10 mouse cellular contexts compared by ENCODE assay signal in genomic region chr14:75366741-75367140, GRCm38 (mm10).
A peak's percentile ranks its signal among the peaks of the same experiment; 100 is the strongest.
DNase-seq lines count a peak whose midpoint lies in the region; ATAC-seq and TF ChIP-seq lines count a peak whose summit lies in the region.
"Had no signal": no experiment of that assay in that cellular context is flagged by ENCODE, and none has a peak within 500 bp of the region (broad histone marks: within the 10 kb centered on the region; RNA-seq: fewer than 3 reads in every experiment).

No protein-coding gene starts in this region.

- no peak for ATAC-seq in megakaryocyte, adult 5-6 weeks (ENCODE audit: poor library complexity, severe bottlenecking)
- ATAC-seq: activated CD4-positive, CD25-positive, alpha-beta regulatory T cell, adult 4 months had no signal

- 24% methylated on average over 11 of the region's 11 CpGs for WGBS in heart, embryonic 10.5 days

- DNase-seq in heart, embryonic 10.5 days (ENCODE audit: low spot score), result peak; percentile 82
- no peak for DNase-seq in heart, adult 9 months (ENCODE audit: low spot score in 2 of 2)
- DNase-seq in ovary, postnatal 14 days (ENCODE audit: low spot score), result peak; percentile 3
- DNase-seq in ovary, postnatal 10 days (ENCODE audit: low spot score), result no peak
- DNase-seq in embryo, embryonic 11.5 days (ENCODE audit: low read depth, low spot score), result peak; percentile 37
- no peak for DNase-seq in cerebellum, postnatal 36 days

- H3K36me3 ChIP-seq in heart, embryonic 10.5 days, result no peaks in the 10 kb centered on the region
- no peaks in the 10 kb centered on the region for H3K36me3 ChIP-seq in myocyte (ENCODE audit: control insufficient read depth, insufficient read depth)

- no peaks in the 10 kb centered on the region for H3K27me3 ChIP-seq in heart, embryonic 10.5 days (ENCODE audit: insufficient read depth, poor library complexity, severe bottlenecking)
- H3K27me3 ChIP-seq in myocyte (ENCODE audit: control insufficient read depth, insufficient read depth, insufficient read length), result no peaks in the 10 kb centered on the region

- H3K4me3 ChIP-seq in heart, embryonic 10.5 days, result no peak overlapping the region
- no peak overlapping the region for H3K4me3 ChIP-seq in myocyte
- H3K4me3 ChIP-seq: megakaryocyte, embryonic 14.5 days had no signal

- H3K4me1 ChIP-seq in heart, embryonic 10.5 days, result no peaks in the 10 kb centered on the region
- H3K4me1 ChIP-seq: megakaryocyte, embryonic 14.5 days had no signal

- no peaks in the 10 kb centered on the region for H3K79me2 ChIP-seq in myocyte (ENCODE audit: control insufficient read depth, insufficient read depth)

- no peak overlapping the region for H3K4me2 ChIP-seq in myocyte (ENCODE audit: low read depth)

- no peaks in the 10 kb centered on the region for H3K9me3 ChIP-seq in heart, embryonic 10.5 days
- H3K9me3 ChIP-seq: megakaryocyte, embryonic 14.5 days had no signal

- no peak overlapping the region for H3ac ChIP-seq in myocyte (ENCODE audit: control insufficient read depth, insufficient read length)

- H3K27ac ChIP-seq in heart, embryonic 10.5 days, result no peak overlapping the region

- TF ChIP-seq POLR2A in myocyte (IDR thresholded peaks at IDR 0.05; ENCODE audit: insufficient read length, low read depth), result no peak

TF ChIP-seq in myocyte, 11 proteins besides CTCF, POLR2A, EP300 and RAD21:
- no peak for TF ChIP-seq E2F4 (IDR thresholded peaks at IDR 0.05; ENCODE audit: insufficient read depth)
- TF ChIP-seq POLR2AphosphoS2 (IDR thresholded peaks at IDR 0.05; ENCODE audit: insufficient read length, low read depth), result no peak
- no peak for TF ChIP-seq TCF3 (IDR thresholded peaks at IDR 0.05; ENCODE audit: insufficient read length, low read depth)
- TF ChIP-seq MAX (IDR thresholded peaks at IDR 0.05; ENCODE audit: low read depth), result no peak
- TF ChIP-seq USF1 (IDR thresholded peaks at IDR 0.05; ENCODE audit: low read depth), result no peak
- TF ChIP-seq REST (IDR thresholded peaks at IDR 0.05; ENCODE audit: insufficient read depth, insufficient read length), result peak; percentile 97

Comparison
In these comparisons a context has a peak if more than half of its experiments do, and no peak if none do; other contexts are left out.
1. DNase-seq: peak in heart, embryonic 10.5 days (single experiment), ovary, postnatal 14 days (single experiment) and embryo, embryonic 11.5 days (single experiment); none in heart, adult 9 months (0 of 2), ovary, postnatal 10 days (single experiment) and cerebellum, postnatal 36 days (0 of 2).